Mouse (Mus musculus) liver, adult 2 months (tissue): Measurements from ENCODE around the gene Mex3b.

Experiments
- CTCF ChIP-seq: fragments of 200-500 bp; IDR thresholded peaks from 2 replicates; pipeline ENCODE4 v1.5.1; 2011; ENCODE audit warnings: low read depth, low read length, control low read depth
- POLR2A ChIP-seq: fragments of 200-500 bp; IDR thresholded peaks from 2 replicates; pipeline ENCODE4 v1.6.1; 2011; ENCODE audit warnings: low read length, control low read depth; ENCODE audit not compliant: insufficient read depth; ENCODE audit errors: extremely low read depth

DNA sequence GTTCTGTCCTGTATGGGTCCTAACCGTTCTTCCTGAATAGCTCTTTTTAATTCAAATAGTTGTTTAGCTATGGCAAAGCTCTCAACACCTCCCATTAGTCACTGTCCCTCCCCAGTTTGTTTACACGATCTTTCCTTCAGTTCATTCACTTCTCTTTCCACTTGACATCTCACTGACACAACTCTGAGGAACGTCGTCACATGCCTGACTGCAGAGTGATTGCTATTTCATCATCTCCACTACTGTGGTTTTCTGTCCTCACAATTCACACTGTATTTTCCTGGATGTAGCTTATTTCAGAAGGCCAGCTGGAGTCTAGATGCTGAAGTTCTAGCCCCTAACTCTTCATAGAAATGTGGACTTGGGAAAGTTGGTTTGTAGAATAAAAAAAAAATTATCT, 8.5 kb upstream of the Mex3b start:
- TF ChIP-seq CTCF (no peak), POLR2A (no peak)
